Comparison of ENCODE assay signal across 9 mouse cellular contexts in the genomic region with DNA sequence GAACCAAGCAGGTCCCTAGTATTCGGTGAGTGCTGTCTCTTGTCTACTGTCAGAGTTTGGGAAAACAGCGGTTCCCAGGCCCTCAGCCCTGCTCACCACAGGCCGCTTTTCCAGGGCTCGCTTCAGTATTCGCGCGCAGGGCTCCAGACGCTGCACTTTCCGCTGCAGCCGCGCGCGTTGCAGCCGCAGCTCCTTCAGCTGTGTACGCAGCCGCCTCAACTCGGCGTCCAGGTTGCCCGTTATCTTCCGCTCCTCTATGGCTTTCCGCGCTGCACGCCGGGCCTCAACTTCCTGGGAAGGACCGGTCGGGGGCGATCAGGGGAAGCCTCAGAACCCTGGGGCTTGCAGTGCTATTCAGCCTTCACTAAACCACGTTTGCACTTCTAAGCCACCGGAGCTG. TPM values are rescaled to one million over a fixed set of nuclear protein-coding genes. Genes with fewer than 3 reads are reported as not detected.
DNase-seq lines count a peak whose midpoint lies in the region; ATAC-seq and TF ChIP-seq lines count a peak whose summit lies in the region.
"Had no signal": no experiment of that assay in that cellular context is flagged by ENCODE, and none has a peak within 500 bp of the region (broad histone marks: within the 10 kb centered on the region; RNA-seq: fewer than 3 reads in every experiment).

No protein-coding gene starts in this region.

- peak overlapping the region; percentile 52 for H3K4me2 ChIP-seq in kidney, embryonic 15.5 days
- peak overlapping the region; percentile 49 for H3K4me2 ChIP-seq in hindbrain, embryonic 13.5 days
- peak overlapping the region; percentile 49 for H3K4me2 ChIP-seq in midbrain, postnatal 0 days (ENCODE audit: low read depth, low read length, poor library complexity, severe bottlenecking)

- no peak for DNase-seq in kidney, postnatal 36 days
- peak; percentile 29 for DNase-seq in midbrain, postnatal 0 days (ENCODE audit: low spot score)
- no peak for DNase-seq in layer of hippocampus, adult 11-12 months (ENCODE audit: low spot score)
- no peak for DNase-seq in cerebellum, adult 2 months

- 8% methylated on average over 29 of the region's 29 CpGs for WGBS in kidney, embryonic 15.5 days
- WGBS in hindbrain, embryonic 13.5 days: 9% methylated on average over 29 of the region's 29 CpGs
- WGBS in midbrain, postnatal 0 days: 12% methylated on average over 29 of the region's 29 CpGs
- WGBS in cerebellum, adult 2 months: 29% methylated on average over 29 of the region's 29 CpGs

- H3K9ac ChIP-seq in kidney, embryonic 15.5 days: no peak overlapping the region
- H3K9ac ChIP-seq in hindbrain, embryonic 13.5 days: peak overlapping the region; percentile 55; the same call in 1 of the 2 replicates
- 0 out of 2 replicates have a peak overlapping the region, but pooled peaks have one; percentile 33 for H3K9ac ChIP-seq in midbrain, postnatal 0 days (replicated peaks; ENCODE audit: low read length, poor library complexity, severe bottlenecking)

- peak overlapping the region; percentile 27 for H3K4me3 ChIP-seq in kidney, embryonic 15.5 days (replicated peaks)
- peak overlapping the region; percentile 20 for H3K4me3 ChIP-seq in hindbrain, embryonic 13.5 days
- H3K4me3 ChIP-seq in midbrain, postnatal 0 days (ENCODE audit: low read depth, low read length): 0 out of 2 replicates have a peak overlapping the region, but pooled peaks have one; percentile 10
- H3K4me3 ChIP-seq in cerebellum, adult 2 months (replicated peaks; ENCODE audit: insufficient read depth, low read depth, low read length): no peak overlapping the region

- peaks cover 27% of the 10 kb centered on the region for H3K36me3 ChIP-seq in kidney, embryonic 15.5 days
- H3K36me3 ChIP-seq in hindbrain, embryonic 13.5 days: peaks cover 22% of the 10 kb centered on the region
- H3K36me3 ChIP-seq in midbrain, postnatal 0 days (ENCODE audit: insufficient read depth, low read length): peaks cover 15% of the 10 kb centered on the region

- ATAC-seq in kidney, embryonic 15.5 days (replicated peaks; ENCODE audit: low FRiP score): no peak
- 0 out of 2 replicates have a peak, but pooled peaks have one; percentile 26 for ATAC-seq in common myeloid progenitor, adult 5-6 weeks (replicated peaks; ENCODE audit: low read depth, poor library complexity, severe bottlenecking)
- ATAC-seq in hindbrain, embryonic 13.5 days (ENCODE audit: low FRiP score): no peak
- ATAC-seq in midbrain, postnatal 0 days (ENCODE audit: low FRiP score): no peak
- ATAC-seq in monocyte, adult 5-6 weeks (replicated peaks; ENCODE audit: insufficient number of reproducible peaks, low FRiP score, low TSS enrichment, poor library complexity, severe bottlenecking): no peak

- no peak overlapping the region for H3K27ac ChIP-seq in kidney, embryonic 15.5 days
- H3K27ac ChIP-seq in hindbrain, embryonic 13.5 days: no peak overlapping the region
- no peak overlapping the region for H3K27ac ChIP-seq in midbrain, postnatal 0 days (ENCODE audit: low read depth, low read length)
- H3K27ac ChIP-seq in cerebellum, adult 2 months (ENCODE audit: insufficient read depth, low read length): no peak overlapping the region

- H3K27me3 ChIP-seq in kidney, embryonic 15.5 days: peaks cover 20% of the 10 kb centered on the region
- peaks cover 33% of the 10 kb centered on the region for H3K27me3 ChIP-seq in hindbrain, embryonic 13.5 days
- no peaks in the 10 kb centered on the region for H3K27me3 ChIP-seq in midbrain, postnatal 0 days (ENCODE audit: insufficient read depth, low read length)
- no peaks in the 10 kb centered on the region for H3K27me3 ChIP-seq in cerebellum, adult 2 months (ENCODE audit: control insufficient read depth, insufficient read depth, low read length)

- TF ChIP-seq CTCF in midbrain, postnatal 0 days (IDR thresholded peaks at IDR 0.05): no peak
- no peak for TF ChIP-seq CTCF in cerebellum, adult 2 months (IDR thresholded peaks at IDR 0.05; ENCODE audit: borderline replicate concordance, insufficient read depth, low read depth, low read length)

- H3K9me3 ChIP-seq in kidney, embryonic 15.5 days (replicated peaks): peaks cover 3% of the 10 kb centered on the region; the same call in 1 of the 2 replicates
- no peaks in the 10 kb centered on the region for H3K9me3 ChIP-seq in hindbrain, embryonic 13.5 days
- H3K9me3 ChIP-seq in midbrain, postnatal 0 days (ENCODE audit: low read length): no peaks in the 10 kb centered on the region

- peaks cover 9% of the 10 kb centered on the region for H3K4me1 ChIP-seq in kidney, embryonic 15.5 days
- peaks cover 18% of the 10 kb centered on the region for H3K4me1 ChIP-seq in hindbrain, embryonic 13.5 days (replicated peaks)
- no peaks in the 10 kb centered on the region for H3K4me1 ChIP-seq in midbrain, postnatal 0 days (ENCODE audit: insufficient read depth, low read length)
- peaks cover 6% of the 10 kb centered on the region for H3K4me1 ChIP-seq in cerebellum, adult 2 months (ENCODE audit: control insufficient read depth, insufficient read depth, low read length)

- TF ChIP-seq POLR2A in cerebellum, adult 2 months (IDR thresholded peaks at IDR 0.05; ENCODE audit: borderline replicate concordance, insufficient read depth, low read length): no peak

RNA-seq across cellular contexts. Expression of a gene that starts 2.9 kb away (rescaled TPM):
- polyA plus RNA-seq in kidney, embryonic 15.5 days (2015; fragmentation: Nextera tagmentation; extraction: Ambion mirVana): not detected in 2 replicates
- not detected in 2 replicates for total RNA-seq in common myeloid progenitor, adult 5-6 weeks (2017)
- polyA plus RNA-seq in hindbrain, embryonic 13.5 days (2015; fragmentation: Nextera tagmentation; extraction: Ambion mirVana): 0.28 and 0.49 TPM in 2 replicates
- 0.38 and 0.60 TPM in 2 replicates for total RNA-seq in midbrain, postnatal 0 days (2014; rRNA removed)
- 0.62 and 0.74 TPM in 2 replicates for polyA plus RNA-seq in midbrain, postnatal 0 days (2015; fragmentation: Nextera tagmentation; extraction: Ambion mirVana)
- total RNA-seq in monocyte, adult 5-6 weeks (2017): not detected in 3 replicates
- 0.24 and 0.31 TPM in 2 replicates for polyA plus RNA-seq in cerebellum, adult 2 months (2012; rRNA removed)
- total RNA-seq: left cerebral cortex, postnatal 14 days had no signal

RNA-seq across cellular contexts. Expression of a gene that starts 17.5 kb away (rescaled TPM):
- 0.58 and 0.89 TPM in 2 replicates for polyA plus RNA-seq in kidney, embryonic 15.5 days (2015; fragmentation: Nextera tagmentation; extraction: Ambion mirVana)
- total RNA-seq in common myeloid progenitor, adult 5-6 weeks (2017): 1.0 and 1.1 TPM in 2 replicates
- polyA plus RNA-seq in hindbrain, embryonic 13.5 days (2015; fragmentation: Nextera tagmentation; extraction: Ambion mirVana): 0.14 TPM in 2 replicates
- 18.1 and 24.7 TPM in 2 replicates for total RNA-seq in midbrain, postnatal 0 days (2014; rRNA removed)
- 8.2 and 9.9 TPM in 2 replicates for polyA plus RNA-seq in midbrain, postnatal 0 days (2015; fragmentation: Nextera tagmentation; extraction: Ambion mirVana)
- total RNA-seq in monocyte, adult 5-6 weeks (2017): 0.48 to 0.49 TPM in 2 of 3 replicates, not detected in the other
- polyA plus RNA-seq in cerebellum, adult 2 months (2012; rRNA removed): 24.7 and 30.5 TPM in 2 replicates

RNA-seq across cellular contexts. Expression of a gene that starts 18.6 kb away (rescaled TPM):
- 47.2 and 52.2 TPM in 2 replicates for polyA plus RNA-seq in kidney, embryonic 15.5 days (2015; fragmentation: Nextera tagmentation; extraction: Ambion mirVana)
- total RNA-seq in common myeloid progenitor, adult 5-6 weeks (2017): 36.0 and 41.7 TPM in 2 replicates
- polyA plus RNA-seq in hindbrain, embryonic 13.5 days (2015; fragmentation: Nextera tagmentation; extraction: Ambion mirVana): 44.0 and 47.7 TPM in 2 replicates
- 36.2 and 37.8 TPM in 2 replicates for total RNA-seq in midbrain, postnatal 0 days (2014; rRNA removed)
- 31.7 and 32.6 TPM in 2 replicates for polyA plus RNA-seq in midbrain, postnatal 0 days (2015; fragmentation: Nextera tagmentation; extraction: Ambion mirVana)
- total RNA-seq in monocyte, adult 5-6 weeks (2017): 42.2 to 59.5 TPM (median 55.9 TPM) in 3 replicates
- polyA plus RNA-seq in cerebellum, adult 2 months (2012; rRNA removed): 24.1 and 25.4 TPM in 2 replicates

RNA-seq across cellular contexts. Expression of a gene that starts 18.7 kb away (rescaled TPM):
- polyA plus RNA-seq in kidney, embryonic 15.5 days (2015; fragmentation: Nextera tagmentation; extraction: Ambion mirVana): 15.3 and 16.1 TPM in 2 replicates
- 3.8 and 13.1 TPM in 2 replicates for total RNA-seq in common myeloid progenitor, adult 5-6 weeks (2017)
- 26.2 TPM in 2 replicates for polyA plus RNA-seq in hindbrain, embryonic 13.5 days (2015; fragmentation: Nextera tagmentation; extraction: Ambion mirVana)
- 32.3 and 43.6 TPM in 2 replicates for total RNA-seq in midbrain, postnatal 0 days (2014; rRNA removed)
- polyA plus RNA-seq in midbrain, postnatal 0 days (2015; fragmentation: Nextera tagmentation; extraction: Ambion mirVana): 31.4 and 33.9 TPM in 2 replicates
- total RNA-seq in monocyte, adult 5-6 weeks (2017): 0.43 to 4.0 TPM (median 1.1 TPM) in 3 replicates
- 43.7 and 47.3 TPM in 2 replicates for polyA plus RNA-seq in cerebellum, adult 2 months (2012; rRNA removed)

RNA-seq across cellular contexts. Expression of a gene that starts 42.3 kb away (rescaled TPM):
- polyA plus RNA-seq in kidney, embryonic 15.5 days (2015; fragmentation: Nextera tagmentation; extraction: Ambion mirVana): 0.82 and 0.90 TPM in 2 replicates
- 0.96 and 0.97 TPM in 2 replicates for total RNA-seq in common myeloid progenitor, adult 5-6 weeks (2017)
- 2.4 and 2.6 TPM in 2 replicates for polyA plus RNA-seq in hindbrain, embryonic 13.5 days (2015; fragmentation: Nextera tagmentation; extraction: Ambion mirVana)
- 0.94 and 1.3 TPM in 2 replicates for total RNA-seq in midbrain, postnatal 0 days (2014; rRNA removed)
- polyA plus RNA-seq in midbrain, postnatal 0 days (2015; fragmentation: Nextera tagmentation; extraction: Ambion mirVana): 0.86 and 1.5 TPM in 2 replicates
- total RNA-seq in monocyte, adult 5-6 weeks (2017): 0.57 TPM in 1 of 3 replicates, not detected in the others
- polyA plus RNA-seq in cerebellum, adult 2 months (2012; rRNA removed): 1.8 and 2.0 TPM in 2 replicates
